In genomic region chr6:81818573-81818972, GRCm38 (mm10) we compare ENCODE assay signal across 13 mouse cellular contexts.
"Had no signal": no experiment of that assay in that cellular context is flagged by ENCODE, and none has a peak within 500 bp of the region (broad histone marks: within the 10 kb centered on the region; RNA-seq: fewer than 3 reads in every experiment).

No protein-coding gene starts in this region.

- H3K27ac ChIP-seq: kidney, postnatal 0 days; left cerebral cortex, adult 2 months; liver, embryonic 13.5 days; macrophage had no signal

- H3K4me1 ChIP-seq: liver, embryonic 13.5 days had no signal

- ATAC-seq: intestine, postnatal 0 days; midbrain, embryonic 16.5 days had no signal

- H3K4me2 ChIP-seq: liver, embryonic 13.5 days; midbrain, embryonic 11.5 days had no signal

- DNase-seq: kidney, adult 2 months; kidney, postnatal 25 days; layer of hippocampus, postnatal 36 days; liver, embryonic 13.5 days; lung, adult 2 months; thymus, adult 18-20 months; thymus, postnatal 36 days had no signal

- H3K36me3 ChIP-seq: liver, embryonic 13.5 days had no signal

- H3K4me3 ChIP-seq: left cerebral cortex, adult 2 months; liver, embryonic 13.5 days had no signal

- H3K9ac ChIP-seq: liver, embryonic 13.5 days had no signal

- H3K27me3 ChIP-seq: liver, embryonic 13.5 days had no signal

- H3K9me3 ChIP-seq: liver, embryonic 13.5 days had no signal
